Mouse (Mus musculus) bone marrow, adult 2 months (tissue): ENCODE measurements around the gene Atg16l2. TPM values are rescaled to one million over a fixed set of nuclear protein-coding genes. Genes with fewer than 3 reads are reported as not detected.

ENCODE experiments used
- H3K27ac ChIP-seq: fragments of 200-500 bp; 2 replicates; pipeline ENCODE4 v1.5.1; 2012; ENCODE audit warnings: low read depth, mild to moderate bottlenecking, control low read depth, inconsistent platforms, low read length; ENCODE audit not compliant: control insufficient read depth, poor library complexity, insufficient read depth
- H3K4me1 ChIP-seq: fragments of 200-500 bp; 2 replicates; pipeline ENCODE4 v1.6.1; 2011; ENCODE audit warnings: low read length; ENCODE audit not compliant: control insufficient read depth, insufficient read depth
- H3K4me3 ChIP-seq: fragments of 200-500 bp; replicated peaks from 2 replicates; pipeline ENCODE3; 2011; ENCODE audit warnings: mild to moderate bottlenecking, low read depth, low read length, control low read depth; ENCODE audit not compliant: control insufficient read depth
- CTCF ChIP-seq: fragments of 200-500 bp; IDR thresholded peaks from 2 replicates; pipeline ENCODE4 v1.5.1; 2011; ENCODE audit warnings: low read length, control low read depth; ENCODE audit not compliant: control insufficient read depth, insufficient read depth
- POLR2A ChIP-seq: fragments of 200-500 bp; IDR thresholded peaks from 2 replicates; pipeline ENCODE4 v1.6.1; 2011; ENCODE audit warnings: low read depth, mild to moderate bottlenecking, control low read depth, low read length, borderline replicate concordance; ENCODE audit not compliant: control insufficient read depth
- WGBS: fragments of 180-500 bp; shearing (Covaris S2); methylation state at CpG from one replicate; pipeline ENCODE4 v1.1.7; 2018; 5-methylcytosine and 5-hydroxymethylcytosine counted together
- polyA plus RNA-seq: library from polyadenylated mRNA; stranded (reverse); fragments of >200 nt; gene quantifications from 2 replicates; pipeline ENCODE4 v1.2.4, GENCODE M21; 2011; ENCODE audit warnings: low replicate concordance; ENCODE audit not compliant: missing spikeins, insufficient read depth, insufficient read length

The Atg16l2 gene
- polyA plus RNA-seq, 1 experiment, result 38.6 TPM

DNA sequence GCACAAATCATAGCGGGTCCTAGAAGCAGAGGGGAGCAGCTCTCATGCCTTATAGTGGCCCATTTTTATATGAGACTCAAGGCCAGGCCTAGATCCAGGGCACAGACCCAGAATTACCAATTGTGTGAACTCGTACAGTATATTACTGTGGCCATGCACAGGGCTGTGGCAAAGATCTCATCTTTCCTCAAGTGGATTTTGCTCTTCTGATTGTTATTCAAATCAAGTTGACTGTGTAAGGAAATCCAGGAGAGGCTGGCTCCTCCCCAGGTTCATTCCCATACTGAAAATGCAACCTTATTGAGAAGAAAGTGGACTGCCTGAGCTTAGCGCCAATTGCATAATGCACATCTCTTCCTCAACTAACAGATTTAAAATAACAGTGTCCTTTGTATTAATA, 19.3 kb downstream of the Atg16l2 start:
- WGBS, result 87% methylated on average over 3 of the region's 3 CpGs
- TF ChIP-seq CTCF (no peak), POLR2A (no peak)
- no peak overlapping the region for H3K27ac ChIP-seq
- H3K4me1 ChIP-seq, result no peaks in the 10 kb centered on the region; the same call in 1 of the 2 replicates
- no peak overlapping the region for H3K4me3 ChIP-seq

DNA sequence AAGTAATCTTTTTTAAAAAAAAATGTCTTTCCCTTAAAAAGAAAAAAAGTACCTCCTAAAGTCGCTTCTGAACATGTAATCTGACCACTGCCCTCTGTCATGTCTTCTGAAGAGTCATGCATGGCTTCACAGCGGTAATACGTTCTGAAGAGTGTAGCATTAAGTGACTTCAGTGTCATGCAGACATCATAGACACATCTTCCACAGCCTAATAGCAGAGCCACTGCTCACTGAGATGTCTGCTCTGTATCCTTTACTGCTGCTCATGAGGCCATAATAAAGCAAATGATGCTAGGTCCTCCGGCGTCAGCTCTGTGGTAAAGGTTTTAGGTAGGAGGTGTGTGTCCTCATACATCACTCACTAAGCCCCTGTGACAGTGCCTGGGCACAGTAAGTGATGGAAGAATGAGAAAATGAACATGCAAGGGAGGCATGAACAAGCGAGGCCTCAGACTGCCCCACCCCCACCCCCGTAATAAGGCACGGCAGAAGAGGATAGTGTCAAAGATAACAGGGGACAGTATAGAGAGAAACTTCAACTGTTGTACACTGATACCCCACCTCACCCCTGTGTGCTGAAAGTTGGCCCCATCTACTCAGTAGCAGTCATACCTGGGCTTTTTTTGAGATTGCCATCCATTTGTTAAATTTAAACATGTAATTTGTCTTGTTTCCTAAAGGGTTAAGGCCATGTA, 29.4 kb downstream of the Atg16l2 start:
- TF ChIP-seq CTCF, result no peak
- no peak for TF ChIP-seq POLR2A
- H3K4me1 ChIP-seq, result no peaks in the 10 kb centered on the region
- 83% methylated on average over 8 of the region's 8 CpGs for WGBS
- no peak overlapping the region for H3K27ac ChIP-seq
- H3K4me3 ChIP-seq, result no peak overlapping the region

DNA sequence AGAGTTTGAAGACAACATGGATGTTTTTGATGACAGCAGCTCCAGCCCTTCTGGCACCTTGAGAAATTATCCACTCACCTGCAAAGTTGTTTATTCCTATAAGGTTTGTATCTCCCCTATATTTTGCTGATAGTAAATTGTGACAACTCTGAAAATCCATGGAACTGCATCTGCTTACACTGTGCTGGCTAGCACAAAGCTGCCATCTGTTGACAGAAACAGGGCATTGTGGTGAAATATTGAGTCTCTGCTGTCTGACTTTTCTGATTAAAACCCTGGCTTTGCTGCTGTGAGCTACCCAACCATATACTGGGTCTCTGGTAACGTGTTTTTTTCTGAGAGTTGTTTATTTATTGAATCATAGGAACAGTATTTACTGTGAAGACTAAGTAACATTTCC, 30.4 kb downstream of the Atg16l2 start:
- WGBS, result 77% methylated on average over 1 of the region's 1 CpGs
- no peak for TF ChIP-seq CTCF
- 0 out of 2 replicates have a peak, but pooled peaks have one; percentile 11 for TF ChIP-seq POLR2A
- Histone ChIP-seq H3K27ac (no peak overlapping the region), H3K4me1 (no peaks in the 10 kb centered on the region), H3K4me3 (no peak overlapping the region)

DNA sequence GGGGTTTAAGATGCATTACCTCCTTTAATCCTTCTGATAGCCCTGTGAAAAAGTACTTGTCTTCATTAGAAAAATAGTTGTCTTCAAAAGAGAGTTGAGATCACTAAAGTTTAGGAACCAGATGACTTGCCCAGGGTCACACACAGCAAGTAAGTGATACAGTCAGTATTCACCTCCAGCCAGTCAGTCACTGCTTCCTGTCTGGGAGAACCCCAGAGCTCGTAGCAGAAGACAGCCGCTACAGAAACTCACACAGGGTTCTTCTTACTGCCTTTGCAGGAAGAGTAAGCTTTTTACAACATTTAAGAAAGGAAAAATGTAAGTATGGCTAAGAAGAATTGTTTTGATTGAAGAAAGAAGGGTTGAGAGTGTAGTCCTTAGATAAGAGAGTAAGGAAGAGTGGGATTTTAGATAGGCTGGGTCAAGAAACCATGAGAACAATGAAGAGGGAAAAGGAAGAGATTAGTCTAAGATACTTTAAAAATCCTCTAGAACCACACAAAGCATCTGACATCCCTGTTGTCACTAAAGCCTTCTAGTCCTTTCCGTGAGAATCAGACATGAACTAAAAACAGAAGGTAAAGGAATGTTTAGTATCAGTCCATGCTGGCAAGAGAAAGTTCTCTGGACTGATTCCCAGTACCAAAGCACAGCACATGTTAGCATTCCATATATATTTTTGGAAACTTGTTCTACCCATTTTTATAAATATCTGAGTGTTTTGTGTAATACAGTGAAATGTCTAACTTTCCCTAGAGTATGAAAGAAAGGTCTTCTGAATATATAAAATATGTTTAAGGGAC, 34.4 kb downstream of the Atg16l2 start:
- no peak overlapping the region for H3K4me3 ChIP-seq
- no peak for TF ChIP-seq POLR2A
- 59% methylated on average over 3 of the region's 3 CpGs for WGBS
- H3K4me1 ChIP-seq, result no peaks in the 10 kb centered on the region
- no peak overlapping the region for H3K27ac ChIP-seq

DNA sequence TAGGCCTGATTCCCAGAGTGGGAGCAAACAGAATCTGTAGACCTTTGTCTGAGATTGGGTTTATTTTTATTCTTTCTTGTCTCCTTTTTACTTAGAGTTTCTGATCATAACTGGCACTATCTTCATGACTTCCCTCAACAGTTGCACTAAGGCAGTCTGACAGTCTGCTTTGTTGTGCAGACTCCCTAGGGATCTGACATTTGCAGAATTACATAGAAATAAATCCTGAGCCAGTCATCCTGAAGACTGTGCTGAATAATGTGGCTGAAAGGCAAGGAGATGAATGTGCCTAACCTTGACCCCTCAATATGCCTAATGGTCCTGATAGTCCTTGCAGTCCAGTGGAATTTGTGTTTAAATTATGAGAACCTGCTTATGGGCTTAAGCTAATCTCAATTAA, 38.5 kb downstream of the Atg16l2 start:
- Histone ChIP-seq H3K27ac (no peak overlapping the region), H3K4me1 (no peaks in the 10 kb centered on the region; the same call in 1 of the 2 replicates), H3K4me3 (no peak overlapping the region)
- TF ChIP-seq POLR2A, result no peak
- no peak for TF ChIP-seq CTCF

DNA sequence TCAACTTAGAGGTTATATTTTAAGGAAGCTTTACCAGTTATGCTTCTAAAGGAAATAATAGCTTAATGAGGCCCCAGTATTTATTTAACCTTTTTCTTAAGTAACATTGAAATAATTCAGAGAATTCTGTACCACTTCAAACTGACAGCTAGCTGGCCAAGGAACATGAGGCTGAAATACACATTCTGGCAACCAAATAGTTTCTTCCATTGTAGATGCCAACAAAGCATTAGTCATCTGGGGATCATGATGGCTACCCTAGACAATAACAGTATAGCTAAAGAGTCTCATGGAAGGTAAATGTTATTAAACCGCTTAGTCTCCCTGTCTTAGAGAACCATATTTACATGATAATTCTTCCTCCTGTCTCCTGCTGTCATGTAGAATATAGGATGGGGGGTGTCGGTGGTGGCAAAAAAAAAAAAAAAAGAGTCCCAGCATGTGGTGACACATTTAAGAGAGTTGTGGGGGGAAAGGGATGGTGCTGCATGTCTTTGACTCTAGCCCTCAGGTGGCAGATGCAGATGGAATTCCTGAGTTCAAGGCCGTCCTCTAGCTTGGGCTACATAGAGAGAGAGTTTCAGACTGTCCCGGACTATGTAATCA, 40.0 kb downstream of the Atg16l2 start:
- no peak overlapping the region for H3K4me3 ChIP-seq
- no peak overlapping the region for H3K27ac ChIP-seq
- 79% methylated on average over 4 of the region's 4 CpGs for WGBS
- H3K4me1 ChIP-seq, result no peaks in the 10 kb centered on the region; the same call in 1 of the 2 replicates
- no peak for TF ChIP-seq CTCF
- no peak for TF ChIP-seq POLR2A

DNA sequence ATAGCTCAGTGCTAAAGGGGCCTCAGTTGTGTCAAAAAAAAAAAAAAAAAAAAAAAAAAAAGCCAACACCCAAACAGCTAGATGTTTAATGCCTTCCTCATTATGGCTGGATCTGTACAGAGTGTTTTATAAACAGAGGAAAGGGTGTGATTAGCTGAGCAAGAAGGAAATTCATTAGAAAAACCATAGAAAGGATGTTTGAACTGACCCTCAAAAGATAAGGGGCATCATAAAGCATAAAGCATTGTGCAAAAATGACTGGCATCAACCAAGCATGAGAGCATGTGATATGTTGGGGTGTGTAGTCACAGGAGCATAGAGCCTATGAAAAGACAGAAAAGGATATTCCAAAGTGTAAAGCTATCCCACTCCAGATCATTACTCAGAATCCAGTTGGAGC, 43.6 kb downstream of the Atg16l2 start:
- TF ChIP-seq POLR2A (no peak), CTCF (no peak)
- H3K4me1 ChIP-seq, result no peaks in the 10 kb centered on the region; the same call in 1 of the 2 replicates
- no peak overlapping the region for H3K4me3 ChIP-seq
- H3K27ac ChIP-seq, result no peak overlapping the region

DNA sequence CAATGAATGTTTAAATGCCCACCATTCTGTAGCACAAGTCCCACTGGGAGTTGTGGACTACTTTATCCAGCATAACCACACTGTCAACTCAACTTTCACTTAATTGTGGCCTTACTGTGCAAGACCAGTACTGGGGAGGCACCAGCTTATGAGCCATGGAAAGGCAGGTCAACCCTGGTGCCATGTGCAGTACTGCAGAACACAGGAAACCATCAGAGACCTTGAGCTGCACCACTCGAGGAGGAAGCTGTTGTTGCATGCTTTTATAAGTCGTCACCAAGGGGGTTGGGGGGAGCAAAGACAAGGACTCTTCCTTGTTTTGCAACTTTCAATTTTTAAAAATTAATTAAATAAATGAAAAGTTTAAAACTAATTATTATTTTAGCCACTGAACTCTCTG, 49.0 kb downstream of the Atg16l2 start:
- Histone ChIP-seq H3K4me3 (no peak overlapping the region), H3K4me1 (no peaks in the 10 kb centered on the region; the same call in 1 of the 2 replicates), H3K27ac (no peak overlapping the region)
- no peak for TF ChIP-seq CTCF
- TF ChIP-seq POLR2A, result no peak
- 16% methylated on average over 2 of the region's 2 CpGs for WGBS
